Mouse (Mus musculus) megakaryocyte, embryonic 14.5 days (primary cell): Measurements from ENCODE around the gene Slc44a1.

Source experiments
- FLI1 ChIP-seq: IDR thresholded peaks from 2 replicates; pipeline ENCODE4 v1.6.1; 2012; ENCODE audit warnings: low read length, inconsistent platforms, mixed read lengths
- GATA1 ChIP-seq: IDR thresholded peaks from 3 replicates; pipeline ENCODE4 v1.6.1; 2012; ENCODE audit warnings: mixed read lengths, low read length, inconsistent platforms, borderline replicate concordance

- TF ChIP-seq GATA1: no peak
- TF ChIP-seq FLI1: no peak
These were observed 47.3 kb downstream of the Slc44a1 start for GRCm38 (mm10) chr4:53487216-53488188.
